Mouse (Mus musculus) G1E (cell line): ENCODE measurements at regions not wholly inside any gene's neighbourhood (a gene's known extent, or its start where the extent isn't known, plus 50 kb on each side); places are given as distances from the start of the nearest gene placed in this dataset.

Experiments
- ATAC-seq: 2 replicates; pipeline ENCODE4 v1.8.0; 2016; ENCODE audit warnings: mild to moderate bottlenecking; ENCODE audit not compliant: insufficient number of reproducible peaks, poor library complexity, low FRiP score, severe bottlenecking; ENCODE audit errors: extremely low read depth
- DNase-seq: peaks from one replicate; pipeline ENCODE4 v3.0.0; 2012; ENCODE audit warnings: low spot score
- H3K27me3 ChIP-seq: 2 replicates; pipeline ENCODE4 v1.6.1; 2012; ENCODE audit warnings: mild to moderate bottlenecking, low read length, inconsistent platforms; ENCODE audit not compliant: insufficient read depth
- H3K36me3 ChIP-seq: replicated peaks from 2 replicates; pipeline ENCODE3; 2012; ENCODE audit warnings: mild to moderate bottlenecking, inconsistent platforms
- H3K4me1 ChIP-seq: 2 replicates; pipeline ENCODE4 v1.6.1; 2012; ENCODE audit warnings: low read depth, low read length, inconsistent platforms, mixed read lengths; ENCODE audit not compliant: insufficient read depth
- H3K4me3 ChIP-seq: 2 replicates; pipeline ENCODE4 v1.5.1; 2012; ENCODE audit warnings: low read depth, mild to moderate bottlenecking, inconsistent platforms, low read length, moderate library complexity, mixed read lengths
- H3K9me3 ChIP-seq: replicated peaks from 2 replicates; pipeline ENCODE4 v1.6.1; 2012; ENCODE audit warnings: inconsistent platforms
- CTCF ChIP-seq: IDR thresholded peaks from 2 replicates; pipeline ENCODE4 v1.5.1; 2012; ENCODE audit warnings: low read depth, low read length, inconsistent platforms, mixed read lengths
- GATA1 ChIP-seq: IDR thresholded peaks from 2 replicates; pipeline ENCODE4 v1.6.1; 2012; ENCODE audit warnings: borderline replicate concordance, low read length, inconsistent platforms, mixed read lengths
- GATA2 ChIP-seq: IDR thresholded peaks from 2 replicates; pipeline ENCODE4 v1.6.1; 2012; ENCODE audit warnings: low read depth, low read length, inconsistent platforms, borderline replicate concordance
- POLR2AphosphoS5 ChIP-seq: IDR thresholded peaks from 2 replicates; pipeline ENCODE4 v1.6.1; 2012; ENCODE audit warnings: low read depth, low read length, inconsistent platforms; ENCODE audit not compliant: insufficient replicate concordance
- TAL1 ChIP-seq: conservative IDR thresholded peaks from 2 replicates; pipeline ENCODE4 v1.6.1; 2012; ENCODE audit warnings: low read depth, low read length, inconsistent platforms, mixed read lengths

DNA sequence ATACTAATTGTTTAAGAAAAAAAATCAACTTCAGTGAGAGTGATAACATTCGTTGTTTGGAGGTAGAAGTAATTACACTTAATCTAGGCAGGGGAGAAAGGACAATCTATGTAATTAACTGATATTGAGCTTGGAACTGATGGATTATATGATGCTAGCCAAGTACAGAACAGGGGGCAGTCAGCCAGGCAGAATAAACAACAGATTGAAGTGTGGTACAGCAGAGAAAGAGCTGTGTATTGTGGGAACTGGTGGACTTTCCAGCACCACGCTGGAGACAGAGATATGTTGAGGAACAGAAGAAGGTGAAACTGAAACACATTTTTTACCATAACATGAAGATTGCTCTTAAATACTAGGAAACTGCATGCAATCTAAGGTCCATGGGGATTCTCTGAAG lies 473.3 kb downstream of the Trim52 start:
- H3K27me3 ChIP-seq, result no peaks in the 10 kb centered on the region
- ATAC-seq, result no peak
- H3K9me3 ChIP-seq, result peaks cover 14% of the 10 kb centered on the region
- TF ChIP-seq TAL1 (no peak), GATA1 (no peak), POLR2AphosphoS5 (no peak), CTCF (no peak), GATA2 (no peak)
- no peak for DNase-seq
- no peaks in the 10 kb centered on the region for H3K36me3 ChIP-seq
- H3K4me1 ChIP-seq, result no peaks in the 10 kb centered on the region
- H3K4me3 ChIP-seq, result no peak overlapping the region

DNA sequence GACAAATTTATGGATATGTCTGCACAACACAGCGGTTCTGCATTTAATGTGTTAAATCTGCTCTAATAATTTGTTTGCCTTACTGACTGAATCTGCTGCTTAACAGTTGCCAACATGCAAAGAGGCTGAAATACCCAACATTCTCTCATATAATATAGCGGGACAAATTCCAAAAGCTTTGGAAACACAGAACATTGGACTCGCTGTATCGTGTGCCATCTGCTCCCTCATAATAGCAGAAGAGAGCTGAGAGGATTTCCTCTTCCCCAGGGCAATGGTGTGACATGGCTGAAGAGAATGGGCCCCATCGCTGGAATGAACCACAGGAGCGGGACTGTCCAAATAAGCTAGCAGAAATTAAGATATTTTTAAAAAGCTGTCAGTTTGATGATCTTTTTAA lies 475.9 kb downstream of the Trim52 start:
- ATAC-seq, result no peak
- Histone ChIP-seq H3K36me3 (no peaks in the 10 kb centered on the region), H3K27me3 (no peaks in the 10 kb centered on the region), H3K4me1 (no peaks in the 10 kb centered on the region), H3K9me3 (peaks cover 6% of the 10 kb centered on the region), H3K4me3 (no peak overlapping the region)
- TF ChIP-seq GATA2, result no peak
- TF ChIP-seq CTCF, result no peak
- no peak for TF ChIP-seq POLR2AphosphoS5
- no peak for TF ChIP-seq TAL1
- TF ChIP-seq GATA1, result no peak
- no peak for DNase-seq

DNA sequence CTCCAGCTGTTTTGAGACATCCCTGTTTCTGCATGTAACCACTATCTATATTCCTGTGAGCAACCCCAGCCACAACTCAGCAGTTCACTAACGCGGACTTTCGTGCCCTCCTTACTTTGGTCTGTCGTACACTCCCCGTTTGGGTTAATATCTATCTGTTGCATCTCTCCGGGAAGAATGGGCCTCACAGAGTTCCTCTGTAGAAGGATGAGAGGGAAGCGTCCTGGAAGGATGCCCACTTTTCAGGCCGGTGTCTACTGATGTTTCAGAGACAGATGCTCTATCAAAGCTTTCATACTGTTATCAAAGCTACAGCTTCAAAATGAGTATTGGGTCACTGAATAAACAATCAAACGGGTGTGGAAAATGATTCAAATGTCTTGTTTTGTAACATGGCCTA lies 487.4 kb downstream of the Trim52 start:
- Histone ChIP-seq H3K36me3 (no peaks in the 10 kb centered on the region), H3K4me1 (no peaks in the 10 kb centered on the region), H3K9me3 (peaks cover 9% of the 10 kb centered on the region), H3K4me3 (no peak overlapping the region), H3K27me3 (no peaks in the 10 kb centered on the region)
- DNase-seq (no peak), ATAC-seq (no peak)
- no peak for TF ChIP-seq GATA2
- TF ChIP-seq CTCF, result no peak
- no peak for TF ChIP-seq POLR2AphosphoS5
- no peak for TF ChIP-seq GATA1
- TF ChIP-seq TAL1, result no peak

DNA sequence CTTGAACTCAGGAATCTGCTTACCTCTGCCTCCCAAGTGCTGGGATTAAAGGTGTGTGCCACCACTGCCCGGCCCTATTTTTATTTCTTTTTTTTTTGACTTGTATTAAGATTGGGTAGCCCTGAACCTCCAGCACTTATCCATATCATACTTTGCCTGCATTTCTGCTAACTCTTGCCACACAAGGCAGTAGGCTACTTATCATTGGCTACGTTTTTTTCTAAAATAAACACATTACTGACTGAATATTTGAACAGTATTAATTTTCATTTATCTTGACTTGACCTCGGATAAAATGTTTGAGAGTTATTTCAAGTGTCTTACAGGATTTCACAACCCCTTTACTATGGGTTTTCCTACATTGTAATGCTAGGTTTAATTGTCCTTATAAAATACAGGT lies 488.0 kb downstream of the Trim52 start:
- DNase-seq, result no peak
- no peak for ATAC-seq
- TF ChIP-seq GATA1, result no peak
- Histone ChIP-seq H3K9me3 (peaks cover 10% of the 10 kb centered on the region), H3K4me1 (no peaks in the 10 kb centered on the region), H3K4me3 (no peak overlapping the region), H3K27me3 (no peaks in the 10 kb centered on the region), H3K36me3 (no peaks in the 10 kb centered on the region)

DNA sequence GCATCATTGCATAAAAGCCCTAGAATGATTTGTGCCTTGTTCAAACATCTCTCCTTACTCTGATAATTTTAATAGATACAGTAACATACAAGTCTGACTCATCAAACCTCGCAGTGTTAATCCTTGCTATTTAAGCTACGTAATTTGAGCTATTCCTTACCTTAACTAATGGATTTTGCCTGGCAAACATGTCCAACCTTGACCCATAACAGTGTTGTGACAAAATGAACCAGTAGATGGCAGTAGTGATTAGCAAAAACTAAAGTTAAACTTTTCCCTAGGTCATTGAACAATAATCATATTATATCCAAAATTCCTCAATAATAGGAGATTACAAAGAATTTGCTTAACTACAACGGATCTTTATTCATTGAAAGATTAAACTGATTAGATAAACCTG lies 501.0 kb downstream of the Trim52 start:
- peak; percentile 23; the same call in 1 of the 2 replicates for ATAC-seq
- no peak for DNase-seq
- TF ChIP-seq CTCF, result no peak
- no peak for TF ChIP-seq GATA2
- TF ChIP-seq TAL1, result no peak
- no peak for TF ChIP-seq GATA1
- no peak for TF ChIP-seq POLR2AphosphoS5
- H3K4me1 ChIP-seq, result no peaks in the 10 kb centered on the region
- no peaks in the 10 kb centered on the region; the same call in 1 of the 2 replicates for H3K9me3 ChIP-seq
- H3K27me3 ChIP-seq, result no peaks in the 10 kb centered on the region
- no peaks in the 10 kb centered on the region for H3K36me3 ChIP-seq
- H3K4me3 ChIP-seq, result no peak overlapping the region

DNA sequence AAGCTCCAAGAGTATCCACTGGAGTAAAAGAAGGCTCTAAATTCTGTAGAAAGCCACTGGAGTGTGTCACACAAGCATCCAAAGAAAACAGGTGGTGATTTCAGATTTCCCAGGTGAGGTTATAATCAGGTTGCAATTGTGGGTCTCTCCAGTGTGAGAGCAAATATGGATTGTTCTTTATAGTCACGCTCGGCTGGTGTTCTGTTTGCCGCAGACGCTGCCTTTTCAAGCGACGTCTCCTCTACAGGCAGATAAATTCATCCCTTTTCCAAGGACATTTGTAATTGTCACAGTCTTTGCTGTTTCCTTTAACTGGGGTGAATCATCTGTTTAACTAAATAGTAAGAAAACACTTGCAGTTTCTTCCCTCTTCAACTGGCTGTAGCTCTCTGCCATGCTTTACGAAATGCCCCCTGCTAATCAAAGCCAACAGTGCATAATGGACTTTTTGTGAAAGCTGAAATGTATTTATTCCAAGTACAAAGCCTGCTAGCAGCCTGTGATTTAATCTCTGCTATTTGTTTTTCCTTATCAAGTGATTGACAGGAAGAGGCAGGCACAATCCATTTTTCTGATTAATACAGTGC lies 502.4 kb downstream of the Trim52 start:
- Histone ChIP-seq H3K4me3 (no peak overlapping the region), H3K27me3 (no peaks in the 10 kb centered on the region), H3K9me3 (no peaks in the 10 kb centered on the region; the same call in none of the 2 replicates), H3K4me1 (no peaks in the 10 kb centered on the region), H3K36me3 (no peaks in the 10 kb centered on the region)
- no peak for TF ChIP-seq TAL1
- ATAC-seq (no peak), DNase-seq (no peak)
